Mouse (Mus musculus) lung, postnatal 25 days (tissue): Measurements from ENCODE around the gene Kiss1r.

Experiments
- DNase-seq: peaks from one replicate; pipeline ENCODE4 v3.0.0; 2022; ENCODE audit warnings: low spot score

Kiss1r gene

GRCm38 (mm10) chr10:79924998-79925784 is 8.4 kb downstream of the Kiss1r start:
- DNase-seq: peak; percentile 91

- no peak for DNase-seq
Observed at GRCm38 (mm10) chr10:79925785-79926490, 9.2 kb downstream of the Kiss1r start.

GRCm38 (mm10) chr10:79926491-79927323 is 9.9 kb downstream of the Kiss1r start, which contains the start of gene Arid3a:
Gene Arid3a (plus strand): TSS chr10:79927043.
- DNase-seq: peak; percentile 91

GRCm38 (mm10) chr10:79927324-79928029 is 10.7 kb downstream of the Kiss1r start:
- DNase-seq: peak; percentile 34

GRCm38 (mm10) chr10:79928030-79928694 is 11.4 kb downstream of the Kiss1r start:
- DNase-seq: peak; percentile 48

GRCm38 (mm10) chr10:79928907-79929701 is 12.3 kb downstream of the Kiss1r start:
- no peak for DNase-seq

GRCm38 (mm10) chr10:79929967-79930825 is 13.4 kb downstream of the Kiss1r start:
- DNase-seq: no peak

- DNase-seq: no peak
Observed at GRCm38 (mm10) chr10:79930826-79931186, 14.0 kb downstream of the Kiss1r start.

- DNase-seq: no peak
Observed at GRCm38 (mm10) chr10:79931797-79932196, 15.0 kb downstream of the Kiss1r start.

GRCm38 (mm10) chr10:79932736-79933135 is 16.0 kb downstream of the Kiss1r start:
- peak; percentile 72 for DNase-seq

- no peak for DNase-seq
Observed at GRCm38 (mm10) chr10:79933145-79933679, 16.4 kb downstream of the Kiss1r start.

GRCm38 (mm10) chr10:79933861-79934260 is 17.1 kb downstream of the Kiss1r start:
- no peak for DNase-seq

- DNase-seq: peak; percentile 93
Observed at GRCm38 (mm10) chr10:79934272-79934721, 17.5 kb downstream of the Kiss1r start.

- no peak for DNase-seq
Observed at GRCm38 (mm10) chr10:79934794-79935569, 18.2 kb downstream of the Kiss1r start.

GRCm38 (mm10) chr10:79936284-79936910 is 19.6 kb downstream of the Kiss1r start:
- no peak for DNase-seq

- peak; percentile 91 for DNase-seq
Observed at GRCm38 (mm10) chr10:79936911-79937441, 20.2 kb downstream of the Kiss1r start.

GRCm38 (mm10) chr10:79937775-79938526 is 21.2 kb downstream of the Kiss1r start:
- no peak for DNase-seq
